Mouse (Mus musculus) liver, adult 2 months (tissue): ENCODE measurements around the gene Igfn1.

Experiments used
- CTCF ChIP-seq: fragments of 200-500 bp; IDR thresholded peaks from 2 replicates; pipeline ENCODE4 v1.5.1; 2011; ENCODE audit warnings: low read depth, low read length, control low read depth
- POLR2A ChIP-seq: fragments of 200-500 bp; IDR thresholded peaks from 2 replicates; pipeline ENCODE4 v1.6.1; 2011; ENCODE audit warnings: low read length, control low read depth; ENCODE audit not compliant: insufficient read depth; ENCODE audit errors: extremely low read depth

DNA sequence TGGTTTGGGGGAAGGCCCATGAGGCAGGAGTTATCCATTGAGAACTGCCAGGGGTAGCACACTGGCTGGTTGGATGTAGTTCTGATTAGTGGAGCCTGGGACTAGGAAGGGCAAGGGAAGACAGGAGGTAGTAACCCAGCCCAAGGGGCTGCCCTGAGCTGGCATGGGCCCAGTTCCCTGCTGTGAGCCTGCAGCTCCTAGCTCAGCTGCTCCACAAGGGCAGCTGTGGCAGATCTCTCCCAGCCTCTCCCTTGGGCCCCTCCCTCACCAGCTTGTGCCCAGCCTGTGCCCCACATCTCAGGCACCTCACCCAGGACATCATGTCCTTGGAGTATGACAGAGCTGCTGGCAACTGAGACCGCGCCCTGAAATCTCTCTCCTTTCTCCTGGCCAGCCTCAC lies 62.4 kb downstream of the Igfn1 start:
- no peak for TF ChIP-seq CTCF
- no peak for TF ChIP-seq POLR2A
